Mouse (Mus musculus): ENCODE results near the gene Olfr670. TPM values are rescaled to one million over a fixed set of nuclear protein-coding genes. Genes with fewer than 3 reads are reported as not detected.
"Not testable (repeated sequence)": the region's sequence is repeated elsewhere in the genome, so short reads cannot be mapped to it uniquely, and the experiment has no call there.

Gene Olfr670
- polyA plus RNA-seq (2015; fragmentation: Nextera tagmentation; extraction: Ambion mirVana) = not detected in 2 replicates

DNA sequence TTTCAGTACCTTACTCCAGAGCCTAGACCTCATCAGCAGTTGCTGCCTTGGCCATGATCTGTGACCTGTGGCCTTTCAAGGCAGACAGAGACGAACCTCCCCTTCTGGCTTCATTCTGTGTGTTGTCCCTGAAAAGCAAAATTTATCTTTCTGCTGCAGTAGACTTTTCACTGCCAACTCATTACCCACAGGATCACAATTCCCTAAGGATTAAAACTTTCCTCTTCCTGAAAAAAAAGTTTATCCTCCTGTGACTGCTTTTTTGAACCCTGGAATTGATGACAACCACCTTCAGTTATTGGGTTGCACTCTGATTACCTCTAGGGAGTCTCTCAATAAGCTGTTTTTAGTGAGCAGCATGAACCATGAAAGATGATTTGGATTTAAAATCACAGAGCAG lies at the start of gene Olfr670:
TSS of gene Olfr670 (minus strand) at position 101 of the 400 bp plus-strand sequence.
- no peak for ATAC-seq (ENCODE audit: low read depth)
- Histone ChIP-seq H3K27ac (no peak within 1 kb of the TSS), H3K4me1 (replicated peaks) (no peaks in the 10 kb centered on the region), H3K9me3 (replicated peaks) (no peaks in the 10 kb centered on the region), H3K27me3 (no peaks in the 10 kb centered on the region), H3K36me3 (no peaks in the 10 kb centered on the region), H3K4me3 (replicated peaks) (no peak within 1 kb of the TSS), H3K9ac (no peak within 1 kb of the TSS), H3K4me2 (no peak within 1 kb of the TSS)
- no peak for DNase-seq
- 45% methylated on average over 1 of the region's 1 CpGs for WGBS (ENCODE audit: insufficient replicate concordance)

DNA sequence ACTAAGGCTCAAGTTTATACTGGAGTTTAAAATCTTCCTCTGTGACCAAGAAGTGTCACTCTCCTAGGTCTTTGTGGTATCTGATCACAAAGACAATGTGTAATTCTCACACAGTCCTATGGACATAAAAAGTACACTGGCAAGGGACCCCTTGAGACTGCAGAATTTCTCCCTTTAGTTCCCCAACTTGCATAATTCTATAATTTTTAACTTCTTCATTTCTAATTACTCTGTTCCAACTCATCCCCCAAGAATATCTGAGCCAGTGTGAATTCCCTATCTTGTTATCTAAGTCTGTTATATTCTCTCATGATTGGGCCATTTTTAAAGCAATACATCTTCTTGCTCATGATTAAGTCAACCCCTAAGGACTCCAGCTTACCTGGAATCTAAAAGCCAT lies 39.5 kb upstream of the Olfr670 start, which contains the start of gene Olfr672:
TSS of gene Olfr672 (minus strand) at position 101 of the 400 bp plus-strand sequence.
- Histone ChIP-seq H3K27ac (no peak within 1 kb of the TSS), H3K4me1 (replicated peaks) (no peaks in the 10 kb centered on the region), H3K9me3 (replicated peaks) (no peaks in the 10 kb centered on the region), H3K4me2 (no peak within 1 kb of the TSS), H3K27me3 (no peaks in the 10 kb centered on the region), H3K4me3 (replicated peaks) (no peak within 1 kb of the TSS), H3K9ac (no peak within 1 kb of the TSS), H3K36me3 (no peaks in the 10 kb centered on the region)
- DNase-seq (no peak), ATAC-seq (ENCODE audit: low read depth) (no peak)

DNA sequence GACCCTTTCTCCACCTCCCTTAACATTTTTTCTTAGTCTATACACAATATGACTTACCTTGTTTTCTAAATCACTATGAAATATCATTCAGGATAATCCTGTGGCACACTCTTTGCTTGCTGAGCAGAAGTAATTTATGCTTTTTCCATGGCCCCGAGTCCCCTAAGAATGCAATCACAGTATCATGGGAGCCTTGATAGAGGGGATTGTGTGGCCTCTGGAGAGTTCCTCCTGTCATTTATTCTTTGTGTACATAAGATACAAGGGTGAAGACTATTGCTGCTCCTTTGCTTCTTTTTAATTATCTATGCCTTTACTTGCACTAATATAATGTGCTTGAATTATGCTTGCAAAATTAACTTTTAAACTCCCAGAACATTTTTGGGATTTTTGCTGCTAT lies 16.6 kb upstream of the Olfr670 start, which contains the start of gene Olfr671:
TSS of gene Olfr671 (minus strand) at position 101 of the 400 bp plus-strand sequence.
- no peak within 1 kb of the TSS for H3K4me3 ChIP-seq (replicated peaks)
- H3K9me3 ChIP-seq (replicated peaks) = peaks cover 5% of the 10 kb centered on the region; the same call in 1 of the 2 replicates
- no peak within 1 kb of the TSS for H3K9ac ChIP-seq
- DNase-seq = no peak
- H3K27me3 ChIP-seq = no peaks in the 10 kb centered on the region
- H3K4me2 ChIP-seq = no peak within 1 kb of the TSS
- H3K36me3 ChIP-seq = no peaks in the 10 kb centered on the region
- no peaks in the 10 kb centered on the region for H3K4me1 ChIP-seq (replicated peaks)
- 74% methylated on average over 1 of the region's 1 CpGs for WGBS (ENCODE audit: insufficient replicate concordance)
- no peak within 1 kb of the TSS for H3K27ac ChIP-seq
- ATAC-seq (ENCODE audit: low read depth) = no peak

DNA sequence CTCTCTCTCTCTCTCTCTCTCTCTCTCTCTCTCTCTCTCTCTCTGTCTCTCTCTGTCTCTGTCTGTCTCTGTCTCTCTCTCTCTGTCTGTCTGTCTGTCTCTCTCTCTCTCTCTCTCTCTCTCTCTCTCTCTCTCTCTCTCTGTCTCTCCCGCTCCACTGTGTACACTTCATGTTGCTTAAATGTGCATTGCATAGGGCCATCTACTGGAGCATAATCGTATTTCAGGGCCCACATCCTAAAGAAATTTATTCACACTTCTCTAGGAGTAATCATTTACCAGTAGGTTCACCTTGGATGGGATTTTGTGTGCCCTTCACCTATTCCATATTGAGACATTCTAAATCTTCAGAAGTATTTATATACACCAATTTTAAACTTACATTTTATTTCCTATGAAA lies 10.1 kb upstream of the Olfr670 start:
- H3K4me2 ChIP-seq; H3K9ac ChIP-seq; H3K4me1 ChIP-seq (replicated peaks); H3K4me3 ChIP-seq (replicated peaks); H3K27ac ChIP-seq; H3K36me3 ChIP-seq; ATAC-seq (ENCODE audit: low read depth); H3K9me3 ChIP-seq (replicated peaks); DNase-seq; H3K27me3 ChIP-seq: not testable (repeated sequence)
- 45% methylated on average over 2 of the region's 2 CpGs for WGBS (ENCODE audit: insufficient replicate concordance)

DNA sequence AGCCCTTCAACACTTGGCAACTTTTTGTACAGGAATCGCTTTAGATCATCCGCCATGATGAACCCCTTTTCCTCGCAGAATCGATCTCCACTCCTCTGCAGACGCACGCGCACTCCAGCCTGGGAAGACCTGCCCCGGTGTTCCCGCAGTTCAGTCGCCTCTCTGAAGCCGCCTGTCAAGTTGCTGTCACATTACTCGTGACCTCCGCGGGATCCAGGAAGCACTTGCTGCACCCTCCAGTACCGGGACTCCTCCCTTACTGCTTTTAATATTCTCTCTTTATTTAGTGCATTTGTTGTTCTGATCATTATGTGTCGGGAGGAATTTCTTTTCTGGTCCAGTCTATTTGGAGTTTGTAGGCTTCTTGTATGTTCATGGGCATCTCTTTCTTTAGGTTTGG lies 12.2 kb downstream of the Olfr670 start:
- H3K9ac ChIP-seq; H3K9me3 ChIP-seq (replicated peaks); H3K4me2 ChIP-seq; DNase-seq; ATAC-seq (ENCODE audit: low read depth); H3K4me1 ChIP-seq (replicated peaks); H3K4me3 ChIP-seq (replicated peaks); H3K36me3 ChIP-seq; H3K27me3 ChIP-seq; H3K27ac ChIP-seq: not testable (repeated sequence)
- 83% methylated on average over 16 of the region's 16 CpGs for WGBS (ENCODE audit: insufficient replicate concordance)

DNA sequence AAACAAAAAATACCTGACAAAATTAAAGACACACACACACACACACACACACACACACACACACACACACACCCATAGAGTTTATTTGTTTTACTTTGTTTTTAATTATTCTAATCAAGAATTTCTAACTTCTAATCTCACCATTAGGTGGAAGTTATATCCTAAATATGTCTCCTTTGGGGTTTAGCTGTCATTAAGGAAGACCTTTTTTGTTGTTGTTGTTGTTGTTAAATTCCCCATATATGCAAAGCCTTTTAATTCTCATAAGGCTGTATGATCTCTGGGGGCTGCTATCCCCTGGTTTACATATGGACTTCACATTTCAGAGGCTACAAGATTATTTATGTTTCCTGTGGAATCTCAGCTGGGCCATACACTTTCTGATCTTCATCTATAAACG lies 28.5 kb downstream of the Olfr670 start, which contains the start of gene Olfr669:
TSS of gene Olfr669 (plus strand) at position 301 of the 400 bp plus-strand sequence.
- no peaks in the 10 kb centered on the region for H3K9me3 ChIP-seq (replicated peaks)
- no peak within 1 kb of the TSS for H3K9ac ChIP-seq
- WGBS (ENCODE audit: insufficient replicate concordance) = 44% methylated on average over 1 of the region's 1 CpGs
- ATAC-seq (ENCODE audit: low read depth) = no peak
- no peaks in the 10 kb centered on the region for H3K4me1 ChIP-seq (replicated peaks)
- no peak within 1 kb of the TSS for H3K4me3 ChIP-seq (replicated peaks)
- H3K4me2 ChIP-seq = no peak within 1 kb of the TSS
- H3K36me3 ChIP-seq = no peaks in the 10 kb centered on the region
- no peaks in the 10 kb centered on the region for H3K27me3 ChIP-seq
- H3K27ac ChIP-seq = no peak within 1 kb of the TSS
- no peak for DNase-seq

DNA sequence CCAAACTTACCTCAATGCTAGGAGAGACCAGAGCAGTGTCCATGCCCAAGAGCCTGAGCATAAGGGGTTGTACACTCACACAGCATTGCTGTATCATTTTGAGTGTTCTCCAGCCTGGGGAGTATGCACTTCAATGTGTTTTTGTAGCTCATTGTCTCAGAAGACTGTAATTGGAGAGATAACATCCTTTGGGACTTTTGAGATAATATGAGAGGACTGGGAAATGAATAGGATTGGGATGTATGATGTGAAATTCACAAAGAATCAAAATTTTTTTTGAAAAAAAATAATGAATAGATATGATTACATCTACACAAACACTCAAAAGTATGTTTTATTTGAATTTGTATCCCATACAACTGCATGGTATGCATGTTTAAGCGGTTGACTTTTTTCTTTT lies 34.5 kb downstream of the Olfr670 start, which contains the start of gene Olfr668:
TSS of gene Olfr668 (minus strand) at position 101 of the 400 bp plus-strand sequence.
- H3K9me3 ChIP-seq (replicated peaks) = no peaks in the 10 kb centered on the region
- H3K36me3 ChIP-seq = no peaks in the 10 kb centered on the region
- ATAC-seq (ENCODE audit: low read depth) (no peak), DNase-seq (no peak)
- no peak within 1 kb of the TSS for H3K9ac ChIP-seq
- H3K4me2 ChIP-seq = no peak within 1 kb of the TSS
- no peak within 1 kb of the TSS for H3K27ac ChIP-seq
- WGBS (ENCODE audit: insufficient replicate concordance) = 50% methylated on average over 1 of the region's 1 CpGs
- no peaks in the 10 kb centered on the region for H3K27me3 ChIP-seq
- H3K4me3 ChIP-seq (replicated peaks) = no peak within 1 kb of the TSS
- no peaks in the 10 kb centered on the region for H3K4me1 ChIP-seq (replicated peaks)

DNA sequence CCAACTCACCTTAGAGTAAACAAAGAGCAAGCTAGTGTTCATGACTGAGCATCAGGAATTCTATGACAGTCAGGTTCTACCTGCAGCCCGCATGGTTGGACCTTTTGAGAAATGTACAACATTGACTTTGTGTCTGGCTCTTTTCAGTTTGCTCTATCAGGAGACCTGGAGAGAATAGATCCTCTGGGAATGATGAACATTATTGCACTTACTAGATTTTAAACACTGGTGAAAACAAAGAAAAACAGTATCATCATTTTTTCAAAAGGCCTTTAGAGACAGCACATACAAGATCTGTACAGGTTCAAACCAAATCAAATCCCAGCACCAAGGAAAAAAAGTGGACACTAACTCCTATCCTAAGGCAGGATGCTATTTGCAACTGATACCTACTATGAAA lies 41.0 kb downstream of the Olfr670 start, which contains the start of gene Olfr667:
TSS of gene Olfr667 (minus strand) at position 101 of the 400 bp plus-strand sequence.
- ATAC-seq (ENCODE audit: low read depth) (no peak), DNase-seq (no peak)
- no peaks in the 10 kb centered on the region for H3K27me3 ChIP-seq
- H3K27ac ChIP-seq = no peak within 1 kb of the TSS
- H3K4me2 ChIP-seq = no peak within 1 kb of the TSS
- 72% methylated on average over 1 of the region's 1 CpGs for whole genome bisulfite sequencing (ENCODE audit: insufficient replicate concordance)
- no peak within 1 kb of the TSS for H3K9ac ChIP-seq
- H3K36me3 ChIP-seq = no peaks in the 10 kb centered on the region
- H3K4me3 ChIP-seq (replicated peaks) = no peak within 1 kb of the TSS
- no peaks in the 10 kb centered on the region for H3K9me3 ChIP-seq (replicated peaks)
- H3K4me1 ChIP-seq (replicated peaks) = no peaks in the 10 kb centered on the region

Other genes starting within 250 kb of the Olfr670 start
- gene Usp17le, start 185.2 kb downstream of the Olfr670 start, polyA plus RNA-seq (2015; fragmentation: Nextera tagmentation; extraction: Ambion mirVana) = not detected in 2 replicates
- not detected in 2 replicates for gene Usp17lb, start 120.0 kb downstream of the Olfr670 start, polyA plus RNA-seq (2015; fragmentation: Nextera tagmentation; extraction: Ambion mirVana)
- not detected in 2 replicates for gene Usp17la, start 105.6 kb downstream of the Olfr670 start, polyA plus RNA-seq (2015; fragmentation: Nextera tagmentation; extraction: Ambion mirVana)
- gene Olfr665, start 84.6 kb downstream of the Olfr670 start, polyA plus RNA-seq (2015; fragmentation: Nextera tagmentation; extraction: Ambion mirVana) = not detected in 2 replicates
- not detected in 2 replicates for gene Olfr666, start 66.7 kb downstream of the Olfr670 start, polyA plus RNA-seq (2015; fragmentation: Nextera tagmentation; extraction: Ambion mirVana)
- not detected in 2 replicates for gene Olfr667, start 41.1 kb downstream of the Olfr670 start, polyA plus RNA-seq (2015; fragmentation: Nextera tagmentation; extraction: Ambion mirVana)
- not detected in 2 replicates for gene Olfr668, start 34.6 kb downstream of the Olfr670 start, polyA plus RNA-seq (2015; fragmentation: Nextera tagmentation; extraction: Ambion mirVana)
- not detected in 2 replicates for gene Olfr669, start 28.4 kb downstream of the Olfr670 start, polyA plus RNA-seq (2015; fragmentation: Nextera tagmentation; extraction: Ambion mirVana)
- not detected in 2 replicates for gene Olfr671, start 16.5 kb upstream of the Olfr670 start, polyA plus RNA-seq (2015; fragmentation: Nextera tagmentation; extraction: Ambion mirVana)
- not detected in 2 replicates for gene Olfr672, start 39.4 kb upstream of the Olfr670 start, polyA plus RNA-seq (2015; fragmentation: Nextera tagmentation; extraction: Ambion mirVana)
- gene Olfr675, start 65.8 kb upstream of the Olfr670 start, polyA plus RNA-seq (2015; fragmentation: Nextera tagmentation; extraction: Ambion mirVana) = not detected in 2 replicates
- gene Olfr676, start 70.1 kb upstream of the Olfr670 start, polyA plus RNA-seq (2015; fragmentation: Nextera tagmentation; extraction: Ambion mirVana) = not detected in 2 replicates
- not detected in 2 replicates for gene Olfr677, start 88.8 kb upstream of the Olfr670 start, polyA plus RNA-seq (2015; fragmentation: Nextera tagmentation; extraction: Ambion mirVana)
- not detected in 2 replicates for gene Olfr678, start 101.9 kb upstream of the Olfr670 start, polyA plus RNA-seq (2015; fragmentation: Nextera tagmentation; extraction: Ambion mirVana)
- gene Olfr679, start 118.6 kb upstream of the Olfr670 start, polyA plus RNA-seq (2015; fragmentation: Nextera tagmentation; extraction: Ambion mirVana) = not detected in 2 replicates
- gene Olfr680-ps1, start 130.2 kb upstream of the Olfr670 start, polyA plus RNA-seq (2015; fragmentation: Nextera tagmentation; extraction: Ambion mirVana) = not detected in 2 replicates
- not detected in 2 replicates for gene Olfr681, start 154.2 kb upstream of the Olfr670 start, polyA plus RNA-seq (2015; fragmentation: Nextera tagmentation; extraction: Ambion mirVana)
- not detected in 2 replicates for gene Olfr683, start 184.4 kb upstream of the Olfr670 start, polyA plus RNA-seq (2015; fragmentation: Nextera tagmentation; extraction: Ambion mirVana)
- not detected in 2 replicates for gene Olfr684, start 201.0 kb upstream of the Olfr670 start, polyA plus RNA-seq (2015; fragmentation: Nextera tagmentation; extraction: Ambion mirVana)
- gene Olfr685, start 223.4 kb upstream of the Olfr670 start, polyA plus RNA-seq (2015; fragmentation: Nextera tagmentation; extraction: Ambion mirVana) = not detected in 2 replicates
- gene Olfr686, start 244.9 kb upstream of the Olfr670 start, polyA plus RNA-seq (2015; fragmentation: Nextera tagmentation; extraction: Ambion mirVana) = not detected in 2 replicates

All from liver, embryonic 13.5 days (tissue).